Mouse (Mus musculus): ENCODE data around the gene Ctnnb1. TPM values are rescaled to one million over a fixed set of nuclear protein-coding genes. Genes with fewer than 3 reads are reported as not detected.
A peak's percentile ranks its signal among the peaks of the same experiment; 100 is the strongest.

Ctnnb1 gene
- polyA plus RNA-seq, 1 experiment from 2014 or later = 454 TPM

DNA sequence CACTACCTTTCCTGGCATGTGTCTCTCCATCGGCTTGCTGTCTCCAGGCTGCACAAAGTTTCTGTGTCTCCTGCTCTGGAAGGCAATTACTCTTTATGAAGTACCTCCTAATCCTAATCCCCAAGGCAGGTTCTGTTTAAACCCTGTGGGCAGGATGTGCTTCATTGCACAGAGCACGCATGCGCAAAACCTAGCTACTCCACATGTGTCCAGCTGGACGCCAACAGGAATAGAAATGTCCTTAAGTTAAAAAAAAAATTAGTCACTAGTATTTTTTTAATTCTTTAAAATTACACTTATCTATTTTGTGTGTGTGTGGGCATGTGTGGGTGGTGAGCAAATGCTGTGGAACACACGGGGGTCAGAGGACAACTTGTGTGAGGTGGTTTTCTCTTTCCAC is 10.8 kb upstream of the Ctnnb1 start:
- no peak for ATAC-seq
- Histone ChIP-seq H3K9me3 (ENCODE audit: control insufficient read depth, low read length) (0 out of 2 replicates have a peak, but pooled peaks cover 4% of the 10 kb centered on the region), H3K4me1 (ENCODE audit: control insufficient read depth, insufficient read depth, low read length) (peaks cover 9% of the 10 kb centered on the region), H3K9ac (ENCODE audit: low read depth, low read length) (peak overlapping the region; percentile 0; the same call in 1 of the 2 replicates), H3K27me3 (replicated peaks; ENCODE audit: control insufficient read depth, insufficient read depth, low read length) (no peaks in the 10 kb centered on the region), H3K4me2 (ENCODE audit: low read depth, low read length) (no peak overlapping the region), H3K36me3 (ENCODE audit: control insufficient read depth, insufficient read depth, low read length) (no peaks in the 10 kb centered on the region), H3K4me3 (ENCODE audit: low read length) (no peak overlapping the region), H3K27ac (ENCODE audit: low read length) (no peak overlapping the region)
- WGBS = 62% methylated on average over 5 of the region's 5 CpGs

DNA sequence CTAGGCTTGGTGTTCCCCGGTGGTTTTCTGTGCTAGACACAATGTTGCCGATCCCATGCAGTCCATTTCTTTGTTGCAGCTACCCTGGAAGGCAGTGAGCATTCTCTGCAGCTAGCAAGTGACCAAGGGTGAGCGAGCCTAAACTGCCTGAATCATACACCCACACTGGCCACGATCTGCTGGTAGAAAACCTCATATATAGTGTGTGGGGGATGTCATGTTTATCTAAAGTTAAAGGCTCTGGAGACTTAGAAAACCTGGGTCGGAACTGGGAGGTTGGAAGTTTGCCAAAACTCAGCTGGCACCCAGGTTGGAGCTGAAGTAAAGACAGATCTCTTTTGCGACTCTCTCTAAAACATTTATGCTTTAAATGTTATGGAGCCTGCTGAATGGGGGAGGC is 10.4 kb upstream of the Ctnnb1 start:
- no peaks in the 10 kb centered on the region for H3K27me3 ChIP-seq (replicated peaks; ENCODE audit: control insufficient read depth, insufficient read depth, low read length)
- H3K36me3 ChIP-seq (ENCODE audit: control insufficient read depth, insufficient read depth, low read length) = no peaks in the 10 kb centered on the region
- H3K4me2 ChIP-seq (ENCODE audit: low read depth, low read length) = no peak overlapping the region
- WGBS = 22% methylated on average over 6 of the region's 6 CpGs
- H3K4me1 ChIP-seq (ENCODE audit: control insufficient read depth, insufficient read depth, low read length) = peaks cover 9% of the 10 kb centered on the region
- 0 out of 2 replicates have a peak, but pooled peaks have one; percentile 34 for ATAC-seq
- H3K4me3 ChIP-seq (ENCODE audit: low read length) = no peak overlapping the region
- H3K27ac ChIP-seq (ENCODE audit: low read length) = peak overlapping the region; percentile 9; the same call in 1 of the 2 replicates
- H3K9ac ChIP-seq (ENCODE audit: low read depth, low read length) = peak overlapping the region; percentile 0; the same call in 1 of the 2 replicates
- 0 out of 2 replicates have a peak, but pooled peaks cover 4% of the 10 kb centered on the region for H3K9me3 ChIP-seq (ENCODE audit: control insufficient read depth, low read length)

DNA sequence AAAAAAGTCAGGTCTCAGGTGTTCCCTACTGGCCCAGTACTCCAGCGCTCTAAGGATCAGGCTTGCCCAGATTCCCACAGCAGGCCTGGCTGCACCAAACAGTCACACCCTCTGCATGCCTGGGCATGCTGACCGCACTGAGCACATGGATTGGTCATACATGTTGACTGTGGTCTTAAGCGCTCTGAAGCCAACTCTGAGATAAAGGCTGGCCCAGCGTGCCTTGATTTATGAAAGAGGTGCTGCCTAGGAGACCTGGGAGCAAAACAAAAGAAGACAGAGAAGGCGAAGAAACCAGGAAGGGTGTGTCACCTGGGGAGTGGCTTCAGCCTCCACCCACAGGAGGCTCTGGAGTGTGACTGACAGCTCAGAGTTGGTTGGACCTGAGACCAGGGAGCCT is 9.9 kb upstream of the Ctnnb1 start:
- 64% methylated on average over 5 of the region's 5 CpGs for WGBS
- H3K27ac ChIP-seq (ENCODE audit: low read length) = peak overlapping the region; percentile 9; the same call in 1 of the 2 replicates
- no peak overlapping the region for H3K9ac ChIP-seq (ENCODE audit: low read depth, low read length)
- no peak overlapping the region for H3K4me2 ChIP-seq (ENCODE audit: low read depth, low read length)
- 0 out of 2 replicates have a peak, but pooled peaks cover 4% of the 10 kb centered on the region for H3K9me3 ChIP-seq (ENCODE audit: control insufficient read depth, low read length)
- H3K4me1 ChIP-seq (ENCODE audit: control insufficient read depth, insufficient read depth, low read length) = peaks cover 9% of the 10 kb centered on the region
- H3K4me3 ChIP-seq (ENCODE audit: low read length) = no peak overlapping the region
- ATAC-seq = peak; percentile 72
- H3K27me3 ChIP-seq (replicated peaks; ENCODE audit: control insufficient read depth, insufficient read depth, low read length) = no peaks in the 10 kb centered on the region
- no peaks in the 10 kb centered on the region for H3K36me3 ChIP-seq (ENCODE audit: control insufficient read depth, insufficient read depth, low read length)

DNA sequence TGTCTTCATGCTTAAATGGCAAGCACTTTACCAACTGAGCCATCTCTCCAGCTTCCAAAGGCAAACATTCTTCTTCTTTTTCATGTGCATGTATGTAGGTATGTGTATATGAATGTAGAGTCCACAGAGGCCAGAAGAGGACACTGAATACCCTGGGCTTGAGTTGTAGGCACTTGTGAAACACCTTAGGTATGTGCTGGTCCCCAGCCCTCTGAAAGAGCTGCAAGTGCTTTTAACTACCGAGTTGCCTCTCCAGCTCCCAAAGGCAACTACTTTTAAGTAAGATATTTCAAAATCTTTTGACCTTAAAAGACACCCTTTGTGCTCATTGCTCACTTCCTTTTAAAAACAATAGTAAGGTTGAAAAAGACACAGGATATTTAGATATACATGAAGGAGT is 2.9 kb upstream of the Ctnnb1 start:
- no peak overlapping the region for H3K4me3 ChIP-seq (ENCODE audit: low read length)
- H3K36me3 ChIP-seq (ENCODE audit: control insufficient read depth, insufficient read depth, low read length) = no peaks in the 10 kb centered on the region
- no peak for ATAC-seq
- H3K4me1 ChIP-seq (ENCODE audit: control insufficient read depth, insufficient read depth, low read length) = no peaks in the 10 kb centered on the region
- H3K27ac ChIP-seq (ENCODE audit: low read length) = no peak overlapping the region
- no peak overlapping the region for H3K9ac ChIP-seq (ENCODE audit: low read depth, low read length)
- WGBS = 47% methylated on average over 1 of the region's 1 CpGs
- no peaks in the 10 kb centered on the region for H3K9me3 ChIP-seq (ENCODE audit: control insufficient read depth, low read length)
- H3K4me2 ChIP-seq (ENCODE audit: low read depth, low read length) = no peak overlapping the region
- no peaks in the 10 kb centered on the region for H3K27me3 ChIP-seq (replicated peaks; ENCODE audit: control insufficient read depth, insufficient read depth, low read length)

DNA sequence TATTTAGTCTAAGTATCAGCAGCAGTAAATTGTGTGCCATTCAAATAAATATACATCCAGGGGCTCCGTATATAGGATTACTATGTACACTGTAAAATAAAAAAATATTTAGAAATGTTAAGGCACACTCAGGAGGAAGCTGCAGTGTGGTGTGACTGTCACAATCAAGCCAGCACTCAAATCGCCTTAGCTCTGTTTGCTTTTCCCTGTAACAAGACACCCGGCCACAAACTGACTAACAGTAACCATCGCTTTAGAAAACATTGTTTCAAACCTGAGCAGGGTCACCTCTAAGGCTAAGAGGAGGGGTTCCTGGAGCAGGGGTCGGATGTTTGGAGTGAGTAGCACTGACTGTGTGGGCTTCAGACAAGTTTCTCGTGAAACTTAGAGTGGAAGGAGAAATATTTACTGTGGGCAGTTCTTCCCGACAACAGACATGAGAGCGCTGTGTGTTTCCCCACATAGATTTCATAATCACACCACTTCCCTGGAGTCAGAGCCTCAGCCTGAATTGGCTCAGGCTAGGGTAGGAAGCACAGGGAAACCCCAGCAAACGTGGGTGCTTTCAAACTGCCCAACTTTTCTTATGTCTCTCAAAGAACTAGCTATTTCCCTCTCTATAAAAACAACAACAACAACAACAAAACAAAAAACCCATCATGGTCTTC is 1.9 kb upstream of the Ctnnb1 start:
- Histone ChIP-seq H3K4me2 (ENCODE audit: low read depth, low read length) (no peak overlapping the region), H3K27ac (ENCODE audit: low read length) (no peak overlapping the region), H3K36me3 (ENCODE audit: control insufficient read depth, insufficient read depth, low read length) (no peaks in the 10 kb centered on the region), H3K4me3 (ENCODE audit: low read length) (no peak overlapping the region), H3K9ac (ENCODE audit: low read depth, low read length) (no peak overlapping the region), H3K27me3 (replicated peaks; ENCODE audit: control insufficient read depth, insufficient read depth, low read length) (no peaks in the 10 kb centered on the region), H3K9me3 (ENCODE audit: control insufficient read depth, low read length) (no peaks in the 10 kb centered on the region), H3K4me1 (ENCODE audit: control insufficient read depth, insufficient read depth, low read length) (no peaks in the 10 kb centered on the region)
- 19% methylated on average over 9 of the region's 9 CpGs for WGBS
- no peak for ATAC-seq

DNA sequence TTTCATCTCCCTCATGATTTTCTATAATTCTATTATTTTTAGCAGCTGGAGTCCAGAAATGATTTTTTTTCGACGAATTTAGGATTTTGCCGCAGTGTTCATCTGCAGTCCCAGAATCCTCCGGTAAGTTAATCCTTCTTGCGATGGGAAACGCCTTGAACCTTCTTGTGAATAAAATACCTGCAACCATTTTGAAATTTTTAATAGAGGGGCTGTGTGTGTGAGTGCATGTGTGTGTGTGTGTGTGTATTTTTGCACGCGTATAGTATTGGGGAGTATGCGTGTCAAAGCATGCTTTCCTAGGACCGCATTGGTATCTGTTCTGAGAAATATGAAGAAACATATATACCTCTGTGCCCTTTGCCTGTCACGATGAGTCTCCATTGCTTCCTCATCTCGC is 1.0 kb downstream of the Ctnnb1 start:
- no peak overlapping the region for H3K9ac ChIP-seq (ENCODE audit: low read depth, low read length)

DNA sequence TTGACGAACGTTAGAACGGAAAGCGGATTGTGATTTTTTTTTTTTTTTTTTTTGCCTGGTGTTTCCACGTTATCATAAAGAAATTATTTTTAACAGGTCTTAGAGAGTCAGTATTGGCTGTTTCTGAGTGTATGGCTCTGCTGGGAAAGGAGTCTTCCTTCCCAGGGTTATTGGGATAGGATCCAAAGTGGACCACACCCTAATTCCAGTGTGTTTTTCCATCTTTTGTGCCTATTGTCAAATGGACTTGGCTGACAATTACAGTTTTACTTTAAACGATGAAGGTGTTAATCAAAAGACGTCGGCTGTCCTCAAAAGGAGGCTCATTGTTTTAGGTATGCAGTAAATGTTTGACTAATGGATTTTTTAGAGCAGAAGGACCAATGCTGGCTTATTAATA is 1.8 kb downstream of the Ctnnb1 start:
- Histone ChIP-seq H3K9ac (ENCODE audit: low read depth, low read length) (no peak overlapping the region), H3K27me3 (replicated peaks; ENCODE audit: control insufficient read depth, insufficient read depth, low read length) (no peaks in the 10 kb centered on the region), H3K4me1 (ENCODE audit: control insufficient read depth, insufficient read depth, low read length) (peaks cover 5% of the 10 kb centered on the region), H3K4me3 (ENCODE audit: low read length) (no peak overlapping the region), H3K36me3 (ENCODE audit: control insufficient read depth, insufficient read depth, low read length) (no peaks in the 10 kb centered on the region), H3K27ac (ENCODE audit: low read length) (no peak overlapping the region), H3K4me2 (ENCODE audit: low read depth, low read length) (no peak overlapping the region), H3K9me3 (ENCODE audit: control insufficient read depth, low read length) (no peaks in the 10 kb centered on the region)
- no peak for ATAC-seq
- whole genome bisulfite sequencing = 58% methylated on average over 8 of the region's 8 CpGs

More for the DNA sequence above, 1.0 kb downstream of the Ctnnb1 start:
- no peaks in the 10 kb centered on the region for H3K36me3 ChIP-seq (ENCODE audit: control insufficient read depth, insufficient read depth, low read length)
- no peak overlapping the region for H3K27ac ChIP-seq (ENCODE audit: low read length)
- no peaks in the 10 kb centered on the region for H3K9me3 ChIP-seq (ENCODE audit: control insufficient read depth, low read length)
- H3K27me3 ChIP-seq (replicated peaks; ENCODE audit: control insufficient read depth, insufficient read depth, low read length) = no peaks in the 10 kb centered on the region
- no peak for ATAC-seq
- H3K4me2 ChIP-seq (ENCODE audit: low read depth, low read length) = no peak overlapping the region
- H3K4me1 ChIP-seq (ENCODE audit: control insufficient read depth, insufficient read depth, low read length) = peaks cover 2% of the 10 kb centered on the region; the same call in 1 of the 2 replicates
- no peak overlapping the region for H3K4me3 ChIP-seq (ENCODE audit: low read length)
- WGBS = 93% methylated on average over 12 of the region's 12 CpGs

DNA sequence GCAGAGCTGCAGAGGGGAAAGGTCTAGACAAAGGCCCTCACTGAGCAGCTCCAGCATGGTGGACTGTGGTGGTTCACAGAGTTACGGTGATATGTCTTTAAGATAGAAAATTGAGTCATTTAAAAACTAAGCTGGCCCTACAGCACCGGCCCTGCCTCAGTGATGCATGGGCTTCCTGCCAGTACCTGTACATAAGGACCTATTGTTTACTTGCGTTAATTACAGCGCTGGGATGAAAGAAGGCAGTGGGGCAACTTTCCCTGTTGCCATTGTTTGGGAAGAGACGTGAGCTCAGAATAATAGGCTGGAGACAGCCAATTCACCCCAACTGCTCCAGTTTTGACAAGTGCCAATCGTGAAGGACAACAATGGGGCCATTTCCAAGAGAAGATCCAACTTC is 3.4 kb downstream of the Ctnnb1 start:
- H3K4me3 ChIP-seq (ENCODE audit: low read length) = no peak overlapping the region
- 63% methylated on average over 6 of the region's 6 CpGs for WGBS
- H3K27me3 ChIP-seq (replicated peaks; ENCODE audit: control insufficient read depth, insufficient read depth, low read length) = no peaks in the 10 kb centered on the region
- ATAC-seq = no peak
- H3K4me2 ChIP-seq (ENCODE audit: low read depth, low read length) = no peak overlapping the region
- H3K9me3 ChIP-seq (ENCODE audit: control insufficient read depth, low read length) = no peaks in the 10 kb centered on the region
- peaks cover 15% of the 10 kb centered on the region for H3K4me1 ChIP-seq (ENCODE audit: control insufficient read depth, insufficient read depth, low read length)
- H3K27ac ChIP-seq (ENCODE audit: low read length) = peak overlapping the region; percentile 23; the same call in 1 of the 2 replicates
- no peaks in the 10 kb centered on the region for H3K36me3 ChIP-seq (ENCODE audit: control insufficient read depth, insufficient read depth, low read length)
- no peak overlapping the region for H3K9ac ChIP-seq (ENCODE audit: low read depth, low read length)

DNA sequence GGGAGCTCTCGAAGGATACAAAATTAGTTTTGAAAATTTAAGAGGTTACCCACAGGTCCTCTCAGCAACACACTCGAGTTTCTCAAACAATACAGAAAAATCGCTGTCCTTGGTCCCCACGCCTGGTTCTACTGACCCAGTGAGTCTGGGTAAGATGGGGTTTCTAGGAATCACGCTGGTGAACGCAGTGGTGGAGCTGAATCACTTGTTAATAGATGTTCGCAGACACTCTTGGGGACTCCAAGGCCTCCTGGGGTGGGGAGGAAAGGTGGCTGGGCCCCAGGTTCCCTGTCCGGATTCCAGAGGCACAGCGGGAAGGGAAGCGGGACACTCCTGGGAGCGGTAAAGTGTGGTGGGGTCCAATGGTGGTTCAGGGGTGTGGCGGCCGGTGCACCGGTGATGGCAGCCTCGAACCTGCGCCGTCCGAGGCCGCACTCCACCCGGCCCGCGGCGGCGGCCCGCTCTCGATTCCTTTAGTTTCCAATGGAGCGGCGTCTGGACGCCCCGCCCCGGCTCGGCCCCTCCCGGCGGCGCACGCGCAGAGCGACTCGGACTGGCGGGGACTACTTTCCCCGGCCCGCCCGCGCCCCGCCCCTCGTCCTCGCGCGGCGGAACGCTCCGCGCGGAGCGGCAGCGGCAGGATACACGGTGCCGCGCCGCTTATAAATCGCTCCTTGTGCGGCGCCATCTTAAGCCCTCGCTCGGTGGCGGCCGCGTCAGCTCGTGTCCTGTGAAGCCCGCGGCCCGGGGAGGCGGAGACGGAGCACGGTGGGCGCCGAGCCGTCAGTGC is 4.0 kb downstream of the Ctnnb1 start:
- no peaks in the 10 kb centered on the region for H3K27me3 ChIP-seq (replicated peaks; ENCODE audit: control insufficient read depth, insufficient read depth, low read length)
- no peaks in the 10 kb centered on the region for H3K36me3 ChIP-seq (ENCODE audit: control insufficient read depth, insufficient read depth, low read length)
- H3K27ac ChIP-seq (ENCODE audit: low read length) = peak overlapping the region; percentile 96
- no peaks in the 10 kb centered on the region for H3K9me3 ChIP-seq (ENCODE audit: control insufficient read depth, low read length)
- peak overlapping the region; percentile 98 for H3K9ac ChIP-seq (ENCODE audit: low read depth, low read length)
- peak overlapping the region; percentile 77 for H3K4me3 ChIP-seq (ENCODE audit: low read length)
- ATAC-seq = peak; percentile 88
- H3K4me1 ChIP-seq (ENCODE audit: control insufficient read depth, insufficient read depth, low read length) = peaks cover 21% of the 10 kb centered on the region
- H3K4me2 ChIP-seq (ENCODE audit: low read depth, low read length) = peak overlapping the region; percentile 43
- 6% methylated on average over 74 of the region's 78 CpGs for WGBS

Measured in intestine, embryonic 16.5 days (tissue).